Mouse (Mus musculus) frontal cortex, postnatal 10 days (tissue): ENCODE data around the gene 6030408B16Rik.

ENCODE experiments used
- DNase-seq, 2 experiments: peaks; one replicate each; pipeline ENCODE4 v3.0.0; 2022; ENCODE audit warnings: low spot score in 2 of 2, mixed read lengths in 1 of 2

The 6030408B16Rik gene

DNA sequence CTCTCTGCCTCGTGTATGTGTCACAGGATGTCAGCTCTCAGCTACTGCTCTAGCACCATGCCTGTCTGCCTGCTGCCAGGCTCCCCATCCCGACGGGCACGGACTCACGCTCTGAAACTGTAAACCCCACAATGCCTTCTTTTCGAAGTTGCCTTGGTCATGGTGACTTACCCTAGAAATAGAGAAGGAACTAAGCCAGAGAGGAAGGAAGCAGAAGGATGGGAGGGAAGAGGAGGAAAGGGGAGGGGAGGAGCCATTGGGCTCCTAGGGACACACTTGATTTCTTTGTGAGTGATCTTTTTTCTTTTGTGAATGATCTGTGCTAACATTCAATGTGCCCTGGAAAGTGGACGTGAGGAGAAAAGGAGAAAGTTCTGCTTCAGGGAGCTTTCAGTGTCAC lies 5.0 kb downstream of the 6030408B16Rik start:
- DNase-seq, result no peak

- no peak for DNase-seq
Measured at GRCm38 (mm10) chr15:101298550-101298949, 5.5 kb downstream of the 6030408B16Rik start.

DNA sequence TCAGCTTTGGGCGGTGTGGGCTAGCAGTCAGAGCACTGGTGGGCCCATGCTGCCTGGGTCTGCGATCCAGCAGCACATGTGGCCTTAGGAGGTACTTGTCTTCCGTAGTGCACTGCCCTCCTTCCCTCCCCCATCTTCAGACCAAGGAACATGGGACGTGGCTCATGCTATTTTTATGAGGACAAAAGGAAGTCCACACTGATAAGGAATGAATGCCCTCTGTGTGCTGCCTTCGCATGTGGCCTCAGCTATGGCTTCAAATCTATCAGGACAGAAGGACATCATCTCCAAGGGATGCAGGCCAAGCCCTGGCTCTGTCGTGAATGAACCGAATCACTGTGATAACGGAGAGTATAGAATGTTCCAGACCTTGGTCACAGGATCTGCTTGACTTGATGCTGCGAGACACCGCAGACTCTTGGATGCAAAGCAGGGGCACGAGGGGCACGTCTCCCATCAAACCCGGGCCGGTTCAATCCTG lies 6.5 kb downstream of the 6030408B16Rik start:
- DNase-seq, result no peak

DNA sequence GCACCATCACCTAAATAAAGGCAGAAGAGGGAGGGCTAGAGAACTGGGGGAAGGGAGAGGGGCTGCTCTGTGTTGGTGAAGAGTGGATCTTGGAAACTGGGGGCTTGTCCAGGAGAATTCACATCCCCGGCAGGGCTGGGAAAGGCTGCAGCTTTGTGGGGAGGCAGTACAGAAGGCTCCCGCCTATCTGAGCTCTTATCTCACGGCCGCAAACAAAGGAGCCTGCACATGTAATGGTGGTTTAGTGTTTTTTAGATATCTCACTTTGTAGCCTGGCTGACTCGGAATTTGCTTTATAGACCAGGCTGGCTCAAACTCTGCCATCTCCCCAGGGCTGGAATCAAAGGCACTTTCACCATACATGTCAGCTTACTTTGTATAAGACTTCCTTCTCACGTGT lies 7.1 kb downstream of the 6030408B16Rik start:
- no peak for DNase-seq

- no peak for DNase-seq
Measured at GRCm38 (mm10) chr15:101302201-101302600, 9.2 kb downstream of the 6030408B16Rik start.

GRCm38 (mm10) chr15:101303830-101304229 lies 10.8 kb downstream of the 6030408B16Rik start:
- no peak for DNase-seq

- no peak for DNase-seq
Measured at GRCm38 (mm10) chr15:101306459-101306858, 13.4 kb downstream of the 6030408B16Rik start.

- DNase-seq, result no peak
Measured at GRCm38 (mm10) chr15:101308440-101309348, 15.7 kb downstream of the 6030408B16Rik start.

- DNase-seq, result no peak
Measured at GRCm38 (mm10) chr15:101309493-101309892, 16.5 kb downstream of the 6030408B16Rik start.

- DNase-seq, result no peak
Measured at GRCm38 (mm10) chr15:101311087-101311770, 18.2 kb downstream of the 6030408B16Rik start.

GRCm38 (mm10) chr15:101312006-101312405 lies 19.0 kb downstream of the 6030408B16Rik start:
- no peak for DNase-seq

GRCm38 (mm10) chr15:101315378-101315777 lies 22.4 kb downstream of the 6030408B16Rik start:
- no peak for DNase-seq

GRCm38 (mm10) chr15:101315832-101316231 lies 22.8 kb downstream of the 6030408B16Rik start:
- peak; percentile 90 to 92 for DNase-seq

- no peak for DNase-seq
Measured at GRCm38 (mm10) chr15:101316279-101316912, 23.4 kb downstream of the 6030408B16Rik start.

- no peak for DNase-seq
Measured at GRCm38 (mm10) chr15:101316913-101317813, 24.2 kb downstream of the 6030408B16Rik start.

DNA sequence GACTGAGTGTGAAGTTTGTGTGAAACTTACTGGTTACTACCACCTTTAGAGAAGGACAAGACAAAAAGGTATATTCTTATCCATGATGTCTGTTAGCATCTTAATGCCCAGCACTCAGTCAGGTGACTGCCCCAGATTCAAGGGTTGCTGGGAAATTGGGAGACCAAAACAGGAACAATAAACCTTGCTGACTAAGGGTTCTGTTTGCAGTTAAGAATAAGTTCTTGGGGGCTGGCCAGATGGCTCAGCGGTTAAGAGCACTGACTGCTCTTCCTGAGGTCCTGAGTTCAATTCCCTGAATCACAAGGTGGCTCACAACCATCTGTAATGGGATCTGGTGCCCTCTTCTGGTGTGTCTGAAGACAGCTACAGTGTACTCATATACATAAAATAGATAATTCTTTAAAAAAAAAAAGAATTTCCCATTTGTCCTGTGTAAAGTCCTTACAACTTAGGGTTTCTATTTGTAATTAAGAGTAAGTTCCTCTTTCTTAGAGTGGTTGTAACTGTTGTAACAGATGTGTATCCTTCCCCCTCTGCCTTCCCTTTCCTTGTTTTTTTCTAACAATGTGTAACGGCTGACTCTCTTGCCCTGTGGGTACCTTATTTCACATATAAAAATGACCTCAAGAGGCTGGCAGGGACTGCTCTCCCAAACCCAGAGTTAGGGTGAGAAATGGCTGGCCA lies 24.9 kb downstream of the 6030408B16Rik start:
- DNase-seq, result no peak

DNA sequence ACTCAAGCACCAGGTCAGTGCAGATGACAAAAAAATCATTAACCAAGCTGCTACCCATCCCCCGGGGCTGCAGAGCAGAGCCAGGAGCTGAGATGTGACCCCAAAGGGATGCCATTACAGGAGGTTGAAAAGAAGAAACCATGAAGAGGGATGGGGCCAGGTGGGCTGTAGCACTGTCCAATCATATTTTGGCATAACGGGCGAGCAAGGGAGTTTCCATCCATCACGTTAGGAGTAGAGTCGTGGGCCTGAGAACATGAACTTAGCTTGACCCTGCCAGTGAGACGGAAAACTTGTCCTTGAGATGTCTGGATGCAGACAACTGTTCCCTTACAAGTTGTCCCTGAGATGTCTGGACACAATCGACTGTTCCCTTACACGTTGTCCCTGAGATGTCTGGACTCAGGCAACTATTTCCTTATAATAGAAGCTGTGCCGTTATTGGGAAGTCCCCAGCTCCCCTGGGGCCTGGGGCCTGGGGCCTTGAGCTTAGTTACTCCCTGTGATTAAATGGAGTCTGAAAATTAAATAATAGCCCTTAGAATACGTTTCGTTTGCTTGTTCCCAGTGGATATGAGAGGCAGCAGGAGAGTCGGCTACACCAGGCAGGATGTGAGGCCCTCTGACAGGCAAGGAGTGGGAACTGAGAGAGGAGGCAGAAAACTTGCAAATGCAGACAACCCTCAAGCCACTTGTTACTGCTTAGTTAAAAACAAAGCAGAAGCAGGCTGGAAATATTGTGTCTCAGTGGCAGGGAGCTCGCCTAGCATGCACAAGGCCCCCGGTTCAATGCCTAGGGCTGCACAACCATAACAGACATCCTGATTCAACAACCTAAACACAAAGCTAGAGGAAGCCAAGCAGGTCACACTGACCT lies 26.1 kb downstream of the 6030408B16Rik start:
- no peak for DNase-seq

GRCm38 (mm10) chr15:101320010-101320617 lies 27.1 kb downstream of the 6030408B16Rik start:
- no peak for DNase-seq

DNA sequence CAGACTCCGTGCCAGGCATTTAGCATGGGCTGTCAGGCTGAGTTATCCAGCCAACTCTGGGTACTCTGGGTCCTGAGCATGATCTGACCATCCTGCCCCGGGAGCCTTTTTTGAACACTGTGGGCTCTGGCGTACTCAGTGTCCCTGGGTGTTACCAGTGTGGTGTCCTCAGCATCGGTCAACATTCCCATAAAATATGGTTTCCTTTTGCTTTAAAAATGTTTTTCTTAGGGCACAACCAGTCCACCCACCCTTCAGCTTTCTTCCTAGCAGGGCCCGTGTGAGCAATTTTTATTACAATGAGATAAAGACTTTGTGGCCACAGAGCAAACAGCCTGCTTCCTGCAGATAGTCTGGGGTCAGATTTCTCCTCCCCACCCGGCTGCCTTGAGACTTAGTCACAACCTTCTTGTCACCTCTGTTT lies 27.6 kb downstream of the 6030408B16Rik start:
- DNase-seq, result no peak
